Mouse (Mus musculus): ENCODE results near the gene C530008M17Rik.

DNA sequence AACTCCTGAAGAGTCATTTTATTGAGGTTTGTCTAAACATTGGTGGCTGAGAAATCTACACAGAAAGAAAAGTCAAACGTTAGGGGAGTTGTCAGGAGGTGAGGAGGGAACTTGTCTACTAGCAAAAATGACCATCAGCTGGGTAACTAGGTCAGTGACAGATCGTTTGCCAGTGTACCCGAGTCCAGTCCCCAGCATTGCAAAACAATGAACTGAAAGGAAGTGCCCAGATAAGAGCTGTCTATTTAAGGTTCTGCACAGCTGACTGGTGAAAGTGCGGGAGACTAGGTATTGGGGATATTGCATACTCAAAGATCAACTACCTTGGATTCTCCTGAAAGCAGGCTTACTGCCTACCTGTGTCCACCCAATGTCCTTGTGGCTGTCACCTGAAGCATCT lies 245.8 kb downstream of the C530008M17Rik start:
- TF ChIP-seq POLR2A (IDR thresholded peaks at IDR 0.05; ENCODE audit: low read depth, low read length) = no peak
- TF ChIP-seq CTCF (conservative IDR thresholded peaks at IDR 0.05; ENCODE audit: insufficient read depth, insufficient read length, low read depth, low read length) = no peak
